Mouse (Mus musculus) heart, postnatal 0 days (tissue): ENCODE measurements around the gene Olfr1442. TPM values are rescaled to one million over a fixed set of nuclear protein-coding genes. Genes with fewer than 3 reads are reported as not detected.
A peak's percentile ranks its signal among the peaks of the same experiment; 100 is the strongest.
"Not testable (repeated sequence)": the region's sequence is repeated elsewhere in the genome, so short reads cannot be mapped to it uniquely, and the experiment has no call there.

Experiments used
- ATAC-seq: fragments of 200-750 bp; cut with Nextera tagmentation; 2 replicates; pipeline ENCODE4 v1.8.0; 2017; ENCODE audit warnings: low read depth, moderate number of reproducible peaks, moderate library complexity; ENCODE audit not compliant: insufficient read depth
- DNase-seq: peaks from one replicate; pipeline ENCODE4 v3.0.0-alpha.2; 2016; ENCODE audit warnings: low spot score
- H3K27ac ChIP-seq: fragments of 300-500 bp; sonication (generic); 2 replicates; pipeline ENCODE4 v1.5.1; 2014; ENCODE audit warnings: low read depth, mild to moderate bottlenecking
- H3K27me3 ChIP-seq: fragments of 300-500 bp; sonication (generic); 2 replicates; pipeline ENCODE4 v1.6.1; 2014; ENCODE audit warnings: low read length, mixed read lengths; ENCODE audit not compliant: control insufficient read depth, insufficient read depth
- H3K36me3 ChIP-seq: fragments of 300-500 bp; sonication (generic); replicated peaks from 2 replicates; pipeline ENCODE4 v1.6.1; 2014; ENCODE audit warnings: low read length, mixed read lengths; ENCODE audit not compliant: control insufficient read depth, insufficient read depth
- H3K4me1 ChIP-seq: fragments of 300-500 bp; sonication (generic); 2 replicates; pipeline ENCODE4 v1.6.1; 2014; ENCODE audit warnings: antibody characterized with exemption; ENCODE audit not compliant: control insufficient read depth, insufficient read depth
- H3K4me2 ChIP-seq: fragments of 300-500 bp; sonication (generic); 2 replicates; pipeline ENCODE4 v1.6.1; 2014; ENCODE audit warnings: low read depth, mild to moderate bottlenecking, low read length, moderate library complexity
- H3K4me3 ChIP-seq: fragments of 300-500 bp; sonication (generic); 2 replicates; pipeline ENCODE4 v1.5.1; 2014; ENCODE audit warnings: low read depth, low read length
- H3K9ac ChIP-seq: fragments of 300-500 bp; sonication (generic); replicated peaks from 2 replicates; pipeline ENCODE4 v1.6.1; 2014; ENCODE audit warnings: low read depth, low read length, mixed read lengths
- H3K9me3 ChIP-seq: fragments of 300-500 bp; sonication (generic); replicated peaks from 2 replicates; pipeline ENCODE4 v1.6.1; 2016; ENCODE audit warnings: low read length; ENCODE audit not compliant: control insufficient read depth
- CTCF ChIP-seq: IDR thresholded peaks from 2 replicates; pipeline ENCODE4 v1.5.1; 2016; ENCODE audit warnings: antibody characterized with exemption, control low read depth, low read depth
- EP300 ChIP-seq: IDR thresholded peaks from 2 replicates; pipeline ENCODE4 v1.6.1; 2016; ENCODE audit warnings: antibody characterized with exemption, low read depth
- WGBS: fragments of 180-500 bp; shearing (Covaris S2); extraction: QIAGEN DNeasy Blood & Tissue Kit; methylation state at CpG from one replicate; pipeline ENCODE4 v1.1.7; 2014; 5-methylcytosine and 5-hydroxymethylcytosine counted together
- polyA plus RNA-seq: library from polyadenylated mRNA; unstranded; fragments of >200 nt; fragmentation: Nextera tagmentation; extraction: Ambion mirVana; gene quantifications from 2 replicates; pipeline ENCODE4 v1.2.1, GENCODE M21; 2015
- total RNA-seq: library from RNA; depleted of rRNA; stranded (reverse); fragments of >200 nt; gene quantifications from 2 replicates; pipeline ENCODE4 v1.2.3, GENCODE M21; 2014; ENCODE audit warnings: low replicate concordance; rRNA removed

The Olfr1442 gene
- total and polyA plus RNA-seq, 2 experiments from 2014 or later, result not detected

GRCm38 (mm10) chr19:12720463-12720862, 50.2 kb downstream of the Olfr1442 start:
- ATAC-seq, result no peak
- no peak for DNase-seq
- no peaks in the 10 kb centered on the region for H3K27me3 ChIP-seq

DNA sequence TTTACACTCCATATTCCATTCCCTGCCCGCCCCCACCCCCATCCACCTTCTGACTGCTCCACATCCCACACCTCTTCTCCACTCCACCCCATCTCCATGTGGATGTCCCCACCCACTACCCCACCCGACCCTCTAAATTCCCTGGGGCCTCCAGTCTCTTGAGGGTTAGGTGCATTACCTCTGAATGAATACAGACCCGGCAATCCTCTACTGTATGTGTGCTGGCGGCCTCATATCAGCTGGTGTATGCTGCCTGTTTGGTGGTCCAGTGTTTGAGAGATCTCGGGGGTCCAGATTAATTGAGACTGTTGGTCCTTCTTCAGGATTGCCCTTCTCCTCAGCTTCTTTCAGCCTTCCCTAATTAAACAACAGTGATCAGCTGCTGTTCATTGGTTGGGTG, 50.7 kb downstream of the Olfr1442 start:
- ATAC-seq, H3K27me3 ChIP-seq, H3K9ac ChIP-seq, H3K36me3 ChIP-seq, H3K27ac ChIP-seq, DNase-seq, H3K9me3 ChIP-seq, H3K4me1 ChIP-seq, H3K4me2 ChIP-seq, H3K4me3 ChIP-seq: not testable (repeated sequence)
- 77% methylated on average over 5 of the region's 5 CpGs for WGBS

More at GRCm38 (mm10) chr19:12720463-12720862, 50.2 kb downstream of the Olfr1442 start:
- WGBS, result 34% methylated on average over 2 of the region's 2 CpGs
- Histone ChIP-seq H3K4me3 (no peak overlapping the region), H3K36me3 (no peaks in the 10 kb centered on the region), H3K9me3 (no peaks in the 10 kb centered on the region), H3K4me1 (no peaks in the 10 kb centered on the region), H3K27ac (no peak overlapping the region), H3K4me2 (no peak overlapping the region), H3K9ac (no peak overlapping the region)
- TF ChIP-seq CTCF, result no peak
- no peak for TF ChIP-seq EP300

DNA sequence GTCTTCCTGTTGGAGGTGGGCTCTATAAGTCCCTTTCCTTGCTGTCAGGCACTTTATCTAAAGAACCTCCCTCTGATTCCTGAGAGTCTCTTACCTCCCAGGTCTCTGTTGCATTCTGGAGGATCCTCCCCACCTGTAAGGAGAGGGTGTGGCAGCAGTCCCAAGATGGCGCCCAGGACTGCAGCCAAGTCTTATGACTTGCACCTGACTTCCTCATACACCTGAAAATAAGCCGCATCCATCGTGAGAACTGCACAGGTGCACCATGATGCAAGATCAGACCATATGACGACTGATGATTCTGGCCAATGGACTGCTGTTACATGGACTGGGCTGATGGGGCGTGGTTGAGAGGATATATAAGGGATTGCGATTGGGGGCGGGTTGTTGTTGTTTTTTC, 51.4 kb downstream of the Olfr1442 start:
- H3K4me1 ChIP-seq, DNase-seq, H3K4me2 ChIP-seq, H3K27ac ChIP-seq, H3K9ac ChIP-seq, H3K9me3 ChIP-seq, H3K27me3 ChIP-seq, ATAC-seq, H3K36me3 ChIP-seq, H3K4me3 ChIP-seq: not testable (repeated sequence)
- WGBS, result 83% methylated on average over 7 of the region's 7 CpGs

DNA sequence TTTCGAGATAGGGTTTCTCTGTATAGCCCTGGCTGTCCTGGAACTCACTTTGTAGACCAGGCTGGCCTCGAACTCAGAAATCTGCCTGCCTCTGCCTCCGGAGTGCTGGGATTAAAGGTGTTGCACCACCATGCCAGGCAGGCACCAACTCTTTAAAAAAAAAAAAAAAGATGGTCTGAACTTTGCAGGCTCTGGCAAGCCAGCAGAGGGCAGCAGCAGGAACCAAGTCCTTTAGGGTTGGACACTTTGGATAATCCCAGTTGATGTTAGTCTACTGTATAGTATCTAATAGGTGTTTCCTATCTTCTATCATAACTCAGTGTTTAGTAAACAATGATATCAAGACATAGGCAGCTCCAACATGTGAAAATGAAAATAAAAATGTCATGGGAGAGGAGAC, 52.1 kb downstream of the Olfr1442 start:
- no peak for DNase-seq
- TF ChIP-seq EP300, result no peak
- peak; percentile 30 for TF ChIP-seq CTCF
- H3K4me1 ChIP-seq, result no peaks in the 10 kb centered on the region
- no peaks in the 10 kb centered on the region for H3K9me3 ChIP-seq
- no peak for ATAC-seq
- WGBS, result 57% methylated on average over 2 of the region's 3 CpGs
- H3K4me3 ChIP-seq, result no peak overlapping the region
- H3K4me2 ChIP-seq, result no peak overlapping the region
- no peak overlapping the region for H3K27ac ChIP-seq
- H3K27me3 ChIP-seq, result no peaks in the 10 kb centered on the region
- H3K36me3 ChIP-seq, result no peaks in the 10 kb centered on the region
- H3K9ac ChIP-seq, result no peak overlapping the region

GRCm38 (mm10) chr19:12725851-12726250, 55.6 kb downstream of the Olfr1442 start:
- no peaks in the 10 kb centered on the region for H3K4me1 ChIP-seq
- ATAC-seq (no peak), DNase-seq (no peak)
- TF ChIP-seq CTCF, result no peak
- TF ChIP-seq EP300, result no peak
- no peak overlapping the region for H3K4me3 ChIP-seq
- no peaks in the 10 kb centered on the region for H3K9me3 ChIP-seq
- no peak overlapping the region for H3K27ac ChIP-seq
- no peak overlapping the region for H3K4me2 ChIP-seq
- 66% methylated on average over 1 of the region's 1 CpGs for WGBS
- no peak overlapping the region for H3K9ac ChIP-seq
- no peaks in the 10 kb centered on the region for H3K27me3 ChIP-seq
- H3K36me3 ChIP-seq, result no peaks in the 10 kb centered on the region

Other genes starting within 250 kb of the Olfr1442 start
- gene Pfpl, start 242.5 kb upstream of the Olfr1442 start, total RNA-seq, result not detected in 2 replicates
- gene Pfpl, start 242.5 kb upstream of the Olfr1442 start, polyA plus RNA-seq, result not detected in 2 replicates
- gene Mpeg1, start 209.7 kb upstream of the Olfr1442 start, total RNA-seq, result 0.46 and 3.6 TPM in 2 replicates
- gene Mpeg1, start 209.7 kb upstream of the Olfr1442 start, polyA plus RNA-seq, result 0.36 and 0.37 TPM in 2 replicates
- gene Dtx4, start 169.0 kb upstream of the Olfr1442 start, total RNA-seq, result 1.5 and 3.8 TPM in 2 replicates
- 1.2 and 1.3 TPM in 2 replicates for gene Dtx4, start 169.0 kb upstream of the Olfr1442 start, polyA plus RNA-seq
- gene Fam111a, start 124.7 kb upstream of the Olfr1442 start, total RNA-seq, result 8.4 and 9.3 TPM in 2 replicates
- gene Fam111a, start 124.7 kb upstream of the Olfr1442 start, polyA plus RNA-seq, result 6.6 and 8.6 TPM in 2 replicates
- not detected in 2 replicates for gene Gm4952, start 70.5 kb upstream of the Olfr1442 start, total RNA-seq
- gene Gm4952, start 70.5 kb upstream of the Olfr1442 start, polyA plus RNA-seq, result 0.14 TPM in 1 of 2 replicates, not detected in the other
- not detected in 2 replicates for gene Glyat, start 37.1 kb upstream of the Olfr1442 start, total RNA-seq
- gene Glyat, start 37.1 kb upstream of the Olfr1442 start, polyA plus RNA-seq, result not detected in 2 replicates
- gene Olfr1443, start 7.7 kb downstream of the Olfr1442 start, total RNA-seq, result not detected in 2 replicates
- gene Olfr1443, start 7.7 kb downstream of the Olfr1442 start, polyA plus RNA-seq, result not detected in 2 replicates
- not detected in 2 replicates for gene Keg1, start 25.3 kb downstream of the Olfr1442 start, total RNA-seq
- gene Keg1, start 25.3 kb downstream of the Olfr1442 start, polyA plus RNA-seq, result not detected in 2 replicates
- gene Cntf, start 95.2 kb downstream of the Olfr1442 start, total RNA-seq, result 1.2 TPM in 1 of 2 replicates, not detected in the other
- 0.98 and 1.2 TPM in 2 replicates for gene Cntf, start 95.2 kb downstream of the Olfr1442 start, polyA plus RNA-seq
- gene Zfp91, start 125.7 kb downstream of the Olfr1442 start, total RNA-seq, result 43.6 and 48.2 TPM in 2 replicates
- 8.6 and 9.5 TPM in 2 replicates for gene Zfp91, start 125.7 kb downstream of the Olfr1442 start, polyA plus RNA-seq
- 0.27 and 1.3 TPM in 2 replicates for gene Lpxn, start 125.8 kb downstream of the Olfr1442 start, total RNA-seq
- gene Lpxn, start 125.8 kb downstream of the Olfr1442 start, polyA plus RNA-seq, result 0.89 and 1.0 TPM in 2 replicates
- gene Gm5244, start 176.2 kb downstream of the Olfr1442 start, total RNA-seq, result not detected in 2 replicates
- not detected in 2 replicates for gene Gm5244, start 176.2 kb downstream of the Olfr1442 start, polyA plus RNA-seq
- not detected in 2 replicates for gene Olfr1444, start 186.8 kb downstream of the Olfr1442 start, total RNA-seq
- not detected in 2 replicates for gene Olfr1444, start 186.8 kb downstream of the Olfr1442 start, polyA plus RNA-seq
- not detected in 2 replicates for gene Olfr1445, start 213.4 kb downstream of the Olfr1442 start, total RNA-seq
- gene Olfr1445, start 213.4 kb downstream of the Olfr1442 start, polyA plus RNA-seq, result not detected in 2 replicates
- not detected in 2 replicates for gene Olfr1446, start 223.1 kb downstream of the Olfr1442 start, total RNA-seq
- not detected in 2 replicates for gene Olfr1446, start 223.1 kb downstream of the Olfr1442 start, polyA plus RNA-seq
- not detected in 2 replicates for gene Olfr1447, start 233.3 kb downstream of the Olfr1442 start, total RNA-seq
- gene Olfr1447, start 233.3 kb downstream of the Olfr1442 start, polyA plus RNA-seq, result not detected in 2 replicates